Mouse (Mus musculus) embryonic facial prominence, embryonic 10.5 days (tissue): ENCODE measurements around the gene Stk32b. TPM values are rescaled to one million over a fixed set of nuclear protein-coding genes. Genes with fewer than 3 reads are reported as not detected.

Experiments
- DNase-seq: peaks from one replicate; pipeline ENCODE4 v3.0.0-alpha.2; 2017; ENCODE audit warnings: low spot score
- H3K27ac ChIP-seq: fragments of 300-500 bp; sonication (generic); replicated peaks from 2 replicates; pipeline ENCODE4 v1.5.1; 2016; ENCODE audit warnings: mild to moderate bottlenecking
- H3K27me3 ChIP-seq: fragments of 300-500 bp; sonication (generic); replicated peaks from 2 replicates; pipeline ENCODE4 v1.6.1; 2016; ENCODE audit warnings: low read depth, mild to moderate bottlenecking; ENCODE audit not compliant: poor library complexity, severe bottlenecking
- H3K36me3 ChIP-seq: fragments of 300-500 bp; sonication (generic); replicated peaks from 2 replicates; pipeline ENCODE4 v1.6.1; 2016; ENCODE audit warnings: mild to moderate bottlenecking, moderate library complexity
- H3K4me1 ChIP-seq: fragments of 300-500 bp; sonication (generic); 2 replicates; pipeline ENCODE4 v1.6.1; 2016
- H3K4me3 ChIP-seq: fragments of 300-500 bp; sonication (generic); 2 replicates; pipeline ENCODE4 v1.5.1; 2016; ENCODE audit warnings: mild to moderate bottlenecking, moderate library complexity
- H3K9me3 ChIP-seq: fragments of 300-500 bp; sonication (generic); 2 replicates; pipeline ENCODE4 v1.6.1; 2016; ENCODE audit warnings: mild to moderate bottlenecking
- WGBS: fragments of 180-500 bp; shearing (Covaris S2); methylation state at CpG from one replicate; pipeline ENCODE4 v1.1.7; 2016; 5-methylcytosine and 5-hydroxymethylcytosine counted together
- polyA plus RNA-seq: library from polyadenylated mRNA; unstranded; fragments of >200 nt; fragmentation: Nextera tagmentation; extraction: Ambion mirVana; gene quantifications from 2 replicates; pipeline ENCODE4 v1.2.1, GENCODE M21; 2016

The Stk32b gene
- 0.57 and 0.62 TPM in 2 replicates for polyA plus RNA-seq

GRCm38 (mm10) chr5:37716505-37717372 lies at the start of gene Stk32b:
Gene Stk32b, minus strand, starts transcription at chr5:37717171.
- DNase-seq: peak; percentile 80
- H3K27ac ChIP-seq: no peak within 1 kb of the TSS; the same call in 1 of the 2 replicates

GRCm38 (mm10) chr5:37765851-37766250 lies 48.9 kb upstream of the Stk32b start:
- 62% methylated on average over 8 of the region's 8 CpGs for WGBS
- H3K27ac ChIP-seq: no peak overlapping the region
- no peak for DNase-seq
- peaks cover 35% of the 10 kb centered on the region for H3K4me1 ChIP-seq
- H3K9me3 ChIP-seq: no peaks in the 10 kb centered on the region
- H3K4me3 ChIP-seq: no peak overlapping the region
- H3K36me3 ChIP-seq: no peaks in the 10 kb centered on the region
- H3K27me3 ChIP-seq: no peaks in the 10 kb centered on the region

More at GRCm38 (mm10) chr5:37716505-37717372, at the start of gene Stk32b:
- H3K9me3 ChIP-seq: no peaks in the 10 kb centered on the region
- peaks cover 26% of the 10 kb centered on the region for H3K4me1 ChIP-seq
- peak within 1 kb of the TSS; percentile 64 for H3K4me3 ChIP-seq
- no peaks in the 10 kb centered on the region for H3K36me3 ChIP-seq
- WGBS: under 1% methylated on average over 40 of the region's 40 CpGs
- H3K27me3 ChIP-seq: peaks cover 55% of the 10 kb centered on the region

DNA sequence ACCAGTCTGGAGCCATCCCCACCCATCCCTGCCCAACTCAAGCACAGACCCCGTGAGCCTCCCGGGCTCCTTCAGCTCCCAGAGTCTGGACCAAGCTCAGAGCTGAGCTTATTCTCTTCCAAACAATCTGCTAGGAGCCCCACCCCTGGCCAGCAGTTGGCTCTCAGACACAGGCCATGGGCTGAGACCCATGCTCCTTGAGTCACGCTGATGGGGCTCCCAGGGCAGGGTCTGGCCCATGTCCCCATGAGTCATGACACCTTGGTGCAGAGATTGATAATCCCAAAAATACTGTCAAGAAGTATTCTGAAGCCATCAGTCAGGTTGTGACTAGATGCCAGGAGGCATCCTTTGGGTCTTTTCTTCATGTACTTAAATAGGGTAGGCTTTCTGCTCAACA lies 45.1 kb upstream of the Stk32b start:
- H3K4me3 ChIP-seq: no peak overlapping the region
- H3K9me3 ChIP-seq: no peaks in the 10 kb centered on the region
- H3K4me1 ChIP-seq: peaks cover 12% of the 10 kb centered on the region
- DNase-seq: no peak
- H3K27me3 ChIP-seq: 0 out of 2 replicates have a peak, but pooled peaks cover 7% of the 10 kb centered on the region
- 91% methylated on average over 3 of the region's 3 CpGs for WGBS
- H3K27ac ChIP-seq: no peak overlapping the region
- no peaks in the 10 kb centered on the region for H3K36me3 ChIP-seq

DNA sequence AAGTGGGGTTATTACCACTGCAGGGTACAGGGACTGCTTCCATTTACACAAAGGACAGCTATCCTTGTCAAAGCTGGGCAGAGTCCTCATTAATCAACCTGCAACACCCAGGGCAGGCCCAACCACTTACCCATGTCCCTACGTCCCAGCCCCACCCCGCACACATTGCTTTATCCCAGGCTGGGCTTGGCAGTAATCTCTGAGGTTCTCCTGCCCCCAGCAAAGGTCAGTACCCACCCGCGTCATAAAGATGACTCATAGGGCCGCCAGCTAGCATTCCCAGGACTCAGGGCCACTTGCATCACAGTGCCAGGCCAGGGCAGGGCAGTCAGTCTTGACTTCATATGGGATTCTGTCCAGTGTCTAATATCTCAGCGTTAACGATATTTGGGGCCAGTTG lies 36.4 kb upstream of the Stk32b start:
- Histone ChIP-seq H3K36me3 (no peaks in the 10 kb centered on the region), H3K27ac (no peak overlapping the region), H3K4me1 (peaks cover 10% of the 10 kb centered on the region; the same call in 1 of the 2 replicates), H3K4me3 (no peak overlapping the region), H3K27me3 (0 out of 2 replicates have a peak, but pooled peaks cover 23% of the 10 kb centered on the region), H3K9me3 (no peaks in the 10 kb centered on the region)
- 87% methylated on average over 7 of the region's 7 CpGs for WGBS
- no peak for DNase-seq

- Histone ChIP-seq H3K27ac (no peak overlapping the region), H3K4me3 (no peak overlapping the region), H3K9me3 (no peaks in the 10 kb centered on the region), H3K27me3 (0 out of 2 replicates have a peak, but pooled peaks cover 16% of the 10 kb centered on the region), H3K36me3 (no peaks in the 10 kb centered on the region), H3K4me1 (peaks cover 10% of the 10 kb centered on the region; the same call in 1 of the 2 replicates)
- WGBS: 66% methylated on average over 8 of the region's 8 CpGs
- DNase-seq: peak; percentile 80
Measured at GRCm38 (mm10) chr5:37752027-37752967, 35.3 kb upstream of the Stk32b start.

- WGBS: 80% methylated on average over 13 of the region's 13 CpGs
- Histone ChIP-seq H3K27me3 (no peaks in the 10 kb centered on the region), H3K27ac (no peak overlapping the region), H3K9me3 (no peaks in the 10 kb centered on the region), H3K4me1 (no peaks in the 10 kb centered on the region), H3K36me3 (no peaks in the 10 kb centered on the region), H3K4me3 (no peak overlapping the region)
- DNase-seq: no peak
Measured at GRCm38 (mm10) chr5:37743889-37744707, 27.1 kb upstream of the Stk32b start.

- 61% methylated on average over 7 of the region's 7 CpGs for WGBS
- Histone ChIP-seq H3K27ac (no peak overlapping the region), H3K4me3 (no peak overlapping the region), H3K4me1 (peaks cover 6% of the 10 kb centered on the region), H3K9me3 (no peaks in the 10 kb centered on the region), H3K27me3 (no peaks in the 10 kb centered on the region), H3K36me3 (no peaks in the 10 kb centered on the region)
- DNase-seq: no peak
Measured at GRCm38 (mm10) chr5:37736213-37736612, 19.2 kb upstream of the Stk32b start.

GRCm38 (mm10) chr5:37735224-37735623 lies 18.3 kb upstream of the Stk32b start, which contains the start of gene Cytl1:
Gene Cytl1, plus strand, starts transcription at chr5:37735519.
- Histone ChIP-seq H3K27ac (no peak within 1 kb of the TSS), H3K36me3 (no peaks in the 10 kb centered on the region), H3K27me3 (no peaks in the 10 kb centered on the region), H3K4me1 (peaks cover 6% of the 10 kb centered on the region), H3K9me3 (no peaks in the 10 kb centered on the region), H3K4me3 (no peak within 1 kb of the TSS)
- 37% methylated on average over 5 of the region's 5 CpGs for WGBS
- DNase-seq: no peak

GRCm38 (mm10) chr5:37730781-37731180 lies 13.8 kb upstream of the Stk32b start:
- no peak overlapping the region for H3K4me3 ChIP-seq
- DNase-seq: no peak
- H3K4me1 ChIP-seq: peaks cover 6% of the 10 kb centered on the region
- H3K27ac ChIP-seq: no peak overlapping the region
- H3K9me3 ChIP-seq: no peaks in the 10 kb centered on the region
- 90% methylated on average over 2 of the region's 2 CpGs for WGBS
- no peaks in the 10 kb centered on the region for H3K27me3 ChIP-seq
- H3K36me3 ChIP-seq: no peaks in the 10 kb centered on the region

GRCm38 (mm10) chr5:37725220-37725886 lies 8.4 kb upstream of the Stk32b start:
- H3K27ac ChIP-seq: no peak overlapping the region
- no peaks in the 10 kb centered on the region for H3K36me3 ChIP-seq
- WGBS: 66% methylated on average over 4 of the region's 4 CpGs
- no peak overlapping the region for H3K4me3 ChIP-seq
- H3K27me3 ChIP-seq: no peaks in the 10 kb centered on the region
- peaks cover 14% of the 10 kb centered on the region for H3K4me1 ChIP-seq
- DNase-seq: no peak
- no peaks in the 10 kb centered on the region for H3K9me3 ChIP-seq

- Histone ChIP-seq H3K9me3 (no peaks in the 10 kb centered on the region), H3K4me3 (no peak overlapping the region), H3K27me3 (peaks cover 42% of the 10 kb centered on the region), H3K36me3 (no peaks in the 10 kb centered on the region), H3K27ac (no peak overlapping the region), H3K4me1 (peaks cover 31% of the 10 kb centered on the region)
- no peak for DNase-seq
- 37% methylated on average over 6 of the region's 6 CpGs for WGBS
Measured at GRCm38 (mm10) chr5:37720670-37721069, 3.7 kb upstream of the Stk32b start.
